Mouse (Mus musculus) left cerebral cortex, adult 11 months (tissue): Measurements from ENCODE around the gene Rprd1b.

ENCODE experiments used
- DNase-seq: peaks from one replicate; pipeline ENCODE4 v3.0.0; 2022; ENCODE audit warnings: low spot score

The Rprd1b gene

GRCm38 (mm10) chr2:158176763-158177162 lies 148.5 kb downstream of the Rprd1b start:
- DNase-seq: no peak

GRCm38 (mm10) chr2:158177574-158177973 lies 149.3 kb downstream of the Rprd1b start:
- DNase-seq: no peak

GRCm38 (mm10) chr2:158178139-158178538 lies 149.8 kb downstream of the Rprd1b start:
- no peak for DNase-seq

GRCm38 (mm10) chr2:158178696-158179369 lies 150.5 kb downstream of the Rprd1b start:
- no peak for DNase-seq

DNA sequence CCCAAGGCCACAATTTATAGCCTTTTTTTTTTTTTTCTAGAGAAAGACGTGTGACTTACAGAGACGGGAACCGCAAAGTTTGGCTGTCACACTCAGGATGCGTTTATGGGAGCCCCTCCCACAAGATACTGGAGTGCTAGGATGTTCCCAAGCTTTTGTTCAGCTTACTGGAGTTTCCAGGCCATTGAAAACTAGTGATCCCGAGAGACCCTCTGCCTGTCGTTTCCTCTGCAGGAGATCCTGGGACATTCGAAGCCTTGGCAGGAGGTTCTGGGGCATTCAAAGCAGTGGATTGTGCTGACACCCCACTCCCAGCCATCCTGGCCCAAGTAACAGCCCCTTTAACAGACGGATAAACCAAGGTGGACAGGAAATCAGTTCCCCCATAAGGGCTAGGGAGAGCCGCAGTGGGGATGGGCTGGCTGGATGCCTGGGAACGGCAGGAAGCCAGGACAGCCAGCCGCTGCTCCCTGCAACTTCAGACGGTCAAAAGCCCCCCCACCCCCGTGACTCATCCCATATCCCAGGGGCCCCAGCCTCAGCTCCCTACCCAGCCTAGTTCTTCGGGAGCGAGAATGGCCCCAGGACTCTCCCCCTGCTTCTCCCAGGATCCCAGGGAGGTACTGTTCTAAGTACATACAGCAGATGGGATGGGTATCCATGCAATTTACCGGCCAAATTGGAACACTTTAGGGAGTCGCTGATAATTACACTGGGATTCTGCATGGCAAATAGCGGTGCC lies 151.2 kb downstream of the Rprd1b start:
- no peak for DNase-seq

GRCm38 (mm10) chr2:158180797-158181196 lies 152.5 kb downstream of the Rprd1b start:
- no peak for DNase-seq
